Mouse (Mus musculus) layer of hippocampus, adult 6 months (tissue): Measurements from ENCODE around the gene Efcab3. TPM values are rescaled to one million over a fixed set of nuclear protein-coding genes. Genes with fewer than 3 reads are reported as not detected.

ENCODE experiments used
- long read RNA-seq, 2 experiments: library from polyadenylated mRNA; unstranded; transcript quantifications; one replicate each; pipeline ENCODE4 v2.0.0; 2019 to 2020
- polyA plus RNA-seq: library from polyadenylated mRNA; unstranded; fragments of <200 nt; fragmentation: Nextera tagmentation; gene quantifications from 2 replicates; pipeline ENCODE4 v1.2.3, GENCODE M21; 2021

The Efcab3 gene
- polyA plus RNA-seq = not detected in 2 replicates
- long read RNA-seq, experiment 1 = 0 reads
- long read RNA-seq, experiment 2 = 0 reads

DNA sequence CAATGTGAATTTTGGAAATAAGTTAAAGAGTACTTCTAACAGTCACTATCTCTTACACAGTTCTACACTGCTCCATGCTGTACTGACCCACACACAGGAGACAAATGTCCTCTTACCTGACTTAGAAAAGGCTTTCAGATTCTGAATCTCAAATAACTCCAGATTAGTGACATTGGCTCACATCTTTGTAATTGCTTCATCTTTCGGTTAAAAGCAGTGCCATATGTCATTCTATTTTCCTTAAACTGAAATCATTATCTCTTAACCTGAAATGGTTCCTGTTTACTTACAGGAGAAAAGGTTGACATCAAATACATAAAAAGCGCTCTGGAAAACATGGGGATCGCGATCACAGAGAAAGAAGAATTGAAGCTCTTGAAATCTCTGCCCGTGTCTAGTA, at the start of gene Efcab3:
Gene Efcab3, plus strand, starts transcription at position 301 of the 400 bp plus-strand sequence.

DNA sequence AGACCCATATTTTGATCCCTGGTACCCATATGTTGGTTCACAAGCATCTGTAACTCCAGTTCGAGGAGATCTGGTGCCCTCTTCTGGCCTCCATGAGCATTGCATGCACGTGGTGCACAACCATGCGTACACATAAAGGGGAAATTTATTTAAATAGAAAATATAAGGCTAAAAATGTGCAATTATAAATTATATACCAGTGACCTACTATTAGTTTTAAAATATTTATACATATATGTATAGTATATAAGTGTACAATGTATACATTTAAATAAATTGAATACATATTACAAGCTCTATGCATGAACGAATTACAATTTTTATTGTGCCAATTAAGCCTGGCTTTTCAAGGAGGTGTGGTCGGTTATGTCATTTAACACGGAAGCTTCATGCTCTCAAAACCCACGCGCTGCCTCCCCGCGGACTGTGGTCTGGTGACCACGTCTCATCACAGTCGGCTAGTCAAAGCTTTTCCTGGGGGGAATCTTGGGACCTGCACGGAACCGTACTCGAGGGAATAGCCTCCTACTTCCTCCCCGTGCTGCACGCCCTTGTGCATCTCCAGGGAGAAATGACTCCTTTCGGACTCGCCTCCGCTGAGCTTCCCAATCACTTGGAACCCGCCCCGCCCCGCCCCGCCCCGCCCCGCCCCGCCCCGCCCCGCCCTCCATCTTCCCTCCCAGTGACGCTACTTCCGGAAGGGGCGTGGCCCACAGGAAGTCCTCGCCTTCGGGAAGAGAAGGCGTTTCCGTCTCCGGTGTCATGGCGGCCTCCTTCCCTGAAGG, 62.5 kb downstream of the Efcab3 start, which contains the start of gene Mettl2:
Gene Mettl2, plus strand, starts transcription at position 691 of the 785 bp plus-strand sequence.

GRCm38 (mm10) chr11:105146593-105146992, 83.2 kb downstream of the Efcab3 start, which contains the start of gene Gm10842:
Gm10842 (plus strand) TSS chr11:105146893.

Other genes with a start within 250 kb of the Efcab3 start
- gene Mettl2, start 62.8 kb downstream of the Efcab3 start, polyA plus RNA-seq = 12.6 and 16.0 TPM in 2 replicates
- gene Gm10842, start 83.3 kb downstream of the Efcab3 start, polyA plus RNA-seq = not detected in 2 replicates
- gene Tlk2, start 115.2 kb downstream of the Efcab3 start, polyA plus RNA-seq = 6.3 and 6.5 TPM in 2 replicates
- gene Mrc2, start 229.1 kb downstream of the Efcab3 start, polyA plus RNA-seq = 0.70 and 1.2 TPM in 2 replicates